Mouse (Mus musculus) erythroid progenitor cell, adult 5-6 weeks (primary cell): ENCODE measurements around the gene Skida1. TPM values are rescaled to one million over a fixed set of nuclear protein-coding genes. Genes with fewer than 3 reads are reported as not detected.

Experiments used
- ATAC-seq: replicated peaks from 2 replicates; pipeline ENCODE4 v1.8.0; 2016; ENCODE audit warnings: moderate number of reproducible peaks, mild to moderate bottlenecking, moderate TSS enrichment, inconsistent platforms; ENCODE audit not compliant: poor library complexity, low FRiP score, severe bottlenecking
- total RNA-seq, 2 experiments: library from RNA; stranded (forward) in 1 of 2; stranded (reverse) in 1 of 2; fragments of 150-400 nt in 1 of 2; fragments of 186-747, 209-891 nt in 1 of 2; gene quantifications; 2 replicates each; pipeline versions ENCODE4 v1.2.3 to v1.2.4; 2015 to 2017; ENCODE audit warnings: low replicate concordance in 2 of 2

Skida1 gene
- total RNA-seq, 2 experiments from 2014 or later = not detected

- no peak for ATAC-seq
Observed at GRCm38 (mm10) chr2:18025781-18026115, 23.1 kb downstream of the Skida1 start.

GRCm38 (mm10) chr2:18025116-18025515 is 23.7 kb downstream of the Skida1 start:
- no peak for ATAC-seq

GRCm38 (mm10) chr2:18022886-18023285 is 26.0 kb downstream of the Skida1 start:
- no peak for ATAC-seq

- no peak for ATAC-seq
Observed at GRCm38 (mm10) chr2:18019122-18019521, 29.7 kb downstream of the Skida1 start.

- ATAC-seq = no peak
Observed at GRCm38 (mm10) chr2:18017321-18017720, 31.5 kb downstream of the Skida1 start.

- ATAC-seq = no peak
Observed at GRCm38 (mm10) chr2:18016639-18017038, 32.2 kb downstream of the Skida1 start.

GRCm38 (mm10) chr2:18015581-18015980 is 33.3 kb downstream of the Skida1 start:
- ATAC-seq = no peak

- ATAC-seq = no peak
Observed at GRCm38 (mm10) chr2:18012866-18013265, 36.0 kb downstream of the Skida1 start.

- ATAC-seq = no peak
Observed at GRCm38 (mm10) chr2:18011226-18011625, 37.6 kb downstream of the Skida1 start.

GRCm38 (mm10) chr2:18005137-18005536 is 43.7 kb downstream of the Skida1 start:
- ATAC-seq = no peak

GRCm38 (mm10) chr2:18004286-18004685 is 44.6 kb downstream of the Skida1 start:
- ATAC-seq = no peak

- no peak for ATAC-seq
Observed at GRCm38 (mm10) chr2:18002306-18002705, 46.5 kb downstream of the Skida1 start.

- ATAC-seq = no peak
Observed at GRCm38 (mm10) chr2:17996858-17997257, 52.0 kb downstream of the Skida1 start, which contains the start of gene H2al2a. TSS of gene H2al2a (minus strand) at chr2:17996958.

Other genes starting within 250 kb of the Skida1 start
- not detected in 2 replicates for gene H2al2a, start 52.1 kb downstream of the Skida1 start, total RNA-seq (2015; ENCODE audit: low replicate concordance)
- not detected in 2 replicates for gene H2al2a, start 52.1 kb downstream of the Skida1 start, total RNA-seq (2017; ENCODE audit: low replicate concordance)
- not detected in 2 replicates for gene A930004D18Rik, start 11.3 kb downstream of the Skida1 start, total RNA-seq (2015; ENCODE audit: low replicate concordance)
- not detected in 2 replicates for gene A930004D18Rik, start 11.3 kb downstream of the Skida1 start, total RNA-seq (2017; ENCODE audit: low replicate concordance)
- gene Mllt10, start 6.2 kb upstream of the Skida1 start, total RNA-seq (2015; ENCODE audit: low replicate concordance) = 122 and 125 TPM in 2 replicates
- gene Mllt10, start 6.2 kb upstream of the Skida1 start, total RNA-seq (2017; ENCODE audit: low replicate concordance) = 77.9 and 98.0 TPM in 2 replicates